Mouse (Mus musculus): ENCODE results near the gene Aldh5a1.

Aldh5a1 gene

GRCm38 (mm10) chr13:24936772-24937107, 721 bp downstream of the Aldh5a1 start:
- DNase-seq (ENCODE audit: low read depth, low spot score) = no peak

- no peak for DNase-seq (ENCODE audit: low read depth, low spot score)
Measured at GRCm38 (mm10) chr13:24933199-24933598, 4.3 kb downstream of the Aldh5a1 start.

DNA sequence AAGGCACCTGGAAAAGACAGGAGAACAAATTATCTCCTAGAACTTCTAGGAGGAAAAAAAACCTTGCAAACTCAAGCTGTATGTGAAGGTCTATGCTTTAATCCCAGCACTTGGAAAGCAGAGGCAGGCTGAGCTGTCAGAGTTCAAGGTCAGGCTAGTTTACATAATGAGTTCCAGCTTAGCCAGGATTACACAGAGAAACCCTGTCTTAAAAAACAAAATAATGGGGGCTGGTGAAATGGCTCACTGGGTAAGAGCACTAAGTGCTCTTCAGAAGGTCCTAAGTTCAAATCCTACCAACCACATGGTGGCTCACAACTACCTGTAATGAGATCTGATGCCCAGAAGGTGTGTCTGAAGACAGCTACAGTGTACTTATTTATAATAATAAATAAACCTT, 6.9 kb downstream of the Aldh5a1 start:
- no peak for DNase-seq (ENCODE audit: low read depth, low spot score)

DNA sequence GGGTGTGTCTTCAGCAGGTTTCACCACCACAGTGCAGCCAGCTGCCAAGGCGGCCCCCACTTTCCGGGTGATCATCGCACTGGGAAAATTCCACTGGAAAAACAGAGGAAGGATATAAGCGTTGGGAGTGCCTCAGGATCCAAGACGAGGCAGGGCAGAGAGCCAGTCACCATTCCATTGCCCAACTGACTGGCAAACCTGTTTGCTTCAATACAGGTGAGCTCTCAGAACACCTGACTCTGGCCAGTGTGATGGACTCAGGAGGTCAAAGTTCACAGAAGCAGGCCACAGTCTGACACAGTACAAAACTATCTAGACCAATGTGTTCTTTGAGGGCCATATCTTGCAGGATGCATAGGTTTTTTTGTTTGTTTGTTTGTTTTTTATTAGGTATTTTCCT, 13.5 kb downstream of the Aldh5a1 start:
- no peak for DNase-seq (ENCODE audit: low read depth, low spot score)

DNA sequence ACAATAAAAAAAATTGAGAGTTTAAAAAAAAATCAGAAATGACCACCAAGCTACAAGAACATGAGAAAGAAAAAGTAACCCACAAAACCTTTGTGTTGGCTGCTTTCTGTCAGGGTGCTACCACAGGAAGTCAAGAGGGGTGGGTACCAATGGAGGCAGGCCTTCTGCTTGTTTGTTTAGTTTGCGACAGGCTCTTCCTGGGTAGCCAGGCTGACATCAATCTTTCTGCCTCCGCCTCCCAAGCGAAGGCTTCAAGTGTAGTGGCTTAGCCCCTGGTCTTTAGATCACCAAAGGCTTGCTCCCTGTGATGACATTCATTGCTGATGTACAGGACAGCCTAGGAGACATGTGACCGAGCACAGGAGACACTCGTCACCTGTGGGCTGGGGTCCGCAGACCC, 16.2 kb downstream of the Aldh5a1 start:
- DNase-seq (ENCODE audit: low read depth, low spot score) = no peak

DNA sequence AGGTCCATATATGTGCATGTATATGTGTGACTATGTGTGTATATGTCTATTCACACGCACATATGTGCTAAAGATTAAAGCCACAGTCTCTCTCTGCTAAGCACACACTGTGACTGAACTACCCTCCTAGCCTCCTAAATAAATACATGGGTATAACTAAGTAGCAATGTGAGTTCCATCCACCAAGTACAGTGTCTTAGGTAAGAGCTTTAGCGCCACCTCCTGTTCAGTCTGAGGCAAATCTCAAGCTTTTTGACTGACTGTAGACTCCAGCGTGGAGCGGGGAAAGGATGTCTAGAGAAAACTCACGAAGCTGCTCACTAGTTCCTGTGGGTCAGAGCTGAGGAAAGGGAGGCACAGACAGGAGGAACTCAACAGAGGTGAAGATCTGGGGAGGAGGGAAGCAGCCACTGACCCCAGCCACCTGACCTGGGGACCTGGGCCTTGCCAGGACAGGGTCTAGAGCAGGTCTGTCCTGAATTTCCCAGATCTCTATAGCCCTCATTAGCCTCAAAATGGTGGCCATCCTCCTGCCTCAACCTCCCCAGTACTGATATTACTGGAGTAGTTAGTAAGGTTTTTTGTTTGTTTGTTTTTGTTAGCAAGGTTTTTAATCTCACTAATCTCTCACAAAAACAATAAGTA, 17.0 kb downstream of the Aldh5a1 start:
- peak; percentile 42 for DNase-seq (ENCODE audit: low read depth, low spot score)

DNA sequence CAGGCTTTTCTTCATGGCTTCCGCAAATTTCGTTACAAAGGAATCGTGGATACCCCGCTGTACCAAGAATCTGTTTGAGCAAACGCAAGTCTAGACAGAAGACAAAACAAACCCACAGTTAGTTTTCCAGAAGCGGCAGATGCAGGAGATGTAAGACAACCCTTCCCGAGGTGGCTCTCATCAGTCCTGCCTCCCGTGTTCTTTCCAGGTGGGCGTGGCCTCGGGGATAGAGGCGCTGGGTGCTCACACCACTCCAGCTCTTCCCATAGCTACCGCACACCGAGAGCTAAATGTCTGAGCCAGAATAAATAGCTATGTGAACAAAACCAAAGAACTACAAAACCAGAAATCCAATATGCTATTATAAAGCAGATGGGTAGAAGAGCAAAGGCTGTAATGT, 21.6 kb downstream of the Aldh5a1 start:
- DNase-seq (ENCODE audit: low read depth, low spot score) = no peak

DNA sequence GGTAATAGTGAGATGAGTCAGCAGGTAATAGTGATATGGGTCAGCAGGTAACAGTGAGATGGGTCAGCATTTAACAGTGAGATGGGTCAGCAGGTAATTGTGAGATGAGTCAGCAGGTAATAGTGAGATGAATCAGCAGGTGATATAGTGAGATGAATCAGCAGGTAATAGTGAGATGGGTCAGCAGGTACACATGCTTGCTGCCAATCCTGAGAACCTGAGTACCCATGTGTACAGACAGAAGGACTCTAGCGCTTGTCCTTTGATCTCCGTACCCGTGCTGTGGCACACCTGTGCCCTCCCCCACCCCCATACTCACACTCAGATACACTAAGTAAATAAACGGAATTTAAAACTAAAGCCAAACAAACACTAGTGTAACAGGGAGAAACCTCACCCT, 22.5 kb downstream of the Aldh5a1 start:
- no peak for DNase-seq (ENCODE audit: low read depth, low spot score)

- no peak for DNase-seq (ENCODE audit: low read depth, low spot score)
Measured at GRCm38 (mm10) chr13:24913576-24913975, 23.9 kb downstream of the Aldh5a1 start.

DNA sequence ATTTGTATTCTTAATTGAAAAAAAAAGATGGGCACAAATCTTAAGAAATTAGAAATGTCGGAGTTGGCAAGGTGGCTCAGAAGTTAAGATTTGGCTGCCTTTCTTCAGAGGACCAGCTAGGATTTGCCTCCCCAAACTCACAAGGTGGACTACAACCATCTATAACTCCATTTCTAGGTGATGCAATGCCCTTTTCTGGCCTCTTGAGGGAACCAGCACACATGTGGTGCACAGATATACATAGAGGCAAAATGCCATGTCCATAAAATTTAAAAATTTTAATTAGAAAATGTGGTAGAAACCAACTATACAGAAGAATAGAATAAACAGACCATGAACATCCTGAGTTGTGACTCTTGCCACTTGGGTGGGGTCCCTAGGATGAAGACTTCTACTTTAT, 28.3 kb downstream of the Aldh5a1 start:
- no peak for DNase-seq (ENCODE audit: low read depth, low spot score)

- no peak for DNase-seq (ENCODE audit: low read depth, low spot score)
Measured at GRCm38 (mm10) chr13:24906831-24907570, 30.5 kb downstream of the Aldh5a1 start.

DNA sequence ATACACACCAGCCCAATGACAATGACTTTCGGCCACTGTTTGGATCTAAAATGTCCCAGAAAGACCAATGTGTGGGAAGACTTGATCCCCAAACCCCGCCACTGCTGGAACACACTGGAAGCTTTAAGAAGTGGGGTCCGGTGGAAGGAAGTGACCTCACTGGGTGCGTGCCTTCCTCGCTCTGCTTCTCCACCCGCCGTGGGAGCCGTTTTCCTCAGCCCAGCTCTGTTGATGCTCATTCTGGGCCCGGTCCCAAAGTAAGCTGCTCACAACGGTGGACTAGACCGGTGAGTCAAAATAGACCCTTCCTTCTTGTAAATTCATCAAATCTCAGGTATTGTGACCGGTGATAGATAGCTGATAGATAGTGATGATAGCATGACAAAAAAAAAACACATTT, 32.0 kb downstream of the Aldh5a1 start:
- no peak for DNase-seq (ENCODE audit: low read depth, low spot score)

- DNase-seq (ENCODE audit: low read depth, low spot score) = no peak
Measured at GRCm38 (mm10) chr13:24903412-24903811, 34.0 kb downstream of the Aldh5a1 start.

DNA sequence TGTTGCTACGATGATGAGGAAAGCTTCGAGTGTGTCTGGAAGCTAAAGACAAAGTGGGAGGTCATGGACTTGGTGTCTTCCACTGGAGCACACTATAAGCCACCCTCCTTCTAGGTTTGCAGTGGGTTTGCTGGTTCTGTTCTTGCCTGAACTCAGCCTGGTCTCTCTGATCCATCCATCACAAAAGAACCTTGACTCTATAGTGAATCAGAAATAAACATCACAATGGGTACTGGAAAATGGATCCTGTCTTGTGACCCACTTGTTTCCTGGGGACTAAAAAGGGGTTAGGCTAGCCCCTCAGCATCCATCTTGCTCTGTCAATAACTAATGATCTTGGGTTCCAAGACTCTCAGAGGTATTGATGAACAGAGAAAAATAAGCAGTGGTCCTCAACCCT, 35.5 kb downstream of the Aldh5a1 start:
- DNase-seq (ENCODE audit: low read depth, low spot score) = no peak

DNA sequence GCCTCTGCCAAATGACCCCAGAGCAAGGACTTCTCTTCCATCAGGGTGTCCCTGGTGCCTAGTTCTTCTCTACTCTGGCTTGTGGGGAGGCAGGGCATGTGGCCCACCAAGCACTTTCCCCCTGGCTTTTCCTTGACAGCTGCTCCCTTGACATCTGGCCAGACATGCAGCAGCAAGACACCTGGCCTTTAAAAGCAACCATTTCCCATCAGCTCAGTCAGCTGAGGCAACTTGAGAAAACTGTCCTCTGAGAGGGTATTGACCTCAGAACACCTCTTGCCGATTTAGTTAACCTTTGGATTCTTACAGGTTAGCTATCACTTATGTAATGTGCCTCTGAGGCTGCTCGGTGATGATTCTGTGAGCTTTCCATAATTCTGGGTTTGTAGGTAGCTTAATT, 43.6 kb downstream of the Aldh5a1 start:
- no peak for DNase-seq (ENCODE audit: low read depth, low spot score)

DNA sequence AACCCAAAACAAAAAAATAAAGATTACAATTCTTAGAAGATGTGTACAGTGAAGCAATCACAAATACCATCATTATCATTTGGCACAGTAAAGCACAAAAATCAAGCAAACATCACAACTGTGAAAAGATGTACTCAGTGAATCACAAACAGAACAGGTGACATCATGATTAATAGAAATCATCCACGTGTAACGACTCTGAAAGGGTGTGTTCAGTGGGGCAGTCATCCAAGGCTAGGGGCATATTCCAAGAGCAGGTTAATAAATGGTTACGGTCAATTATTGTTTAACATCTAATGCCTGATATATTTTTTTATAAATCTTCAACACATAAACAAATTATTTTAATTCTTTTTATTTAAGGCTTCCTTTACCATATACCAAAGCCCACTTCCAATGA, 44.9 kb downstream of the Aldh5a1 start:
- DNase-seq (ENCODE audit: low read depth, low spot score) = no peak

- DNase-seq (ENCODE audit: low read depth, low spot score) = no peak
Measured at GRCm38 (mm10) chr13:24889554-24889953, 47.9 kb downstream of the Aldh5a1 start.

DNA sequence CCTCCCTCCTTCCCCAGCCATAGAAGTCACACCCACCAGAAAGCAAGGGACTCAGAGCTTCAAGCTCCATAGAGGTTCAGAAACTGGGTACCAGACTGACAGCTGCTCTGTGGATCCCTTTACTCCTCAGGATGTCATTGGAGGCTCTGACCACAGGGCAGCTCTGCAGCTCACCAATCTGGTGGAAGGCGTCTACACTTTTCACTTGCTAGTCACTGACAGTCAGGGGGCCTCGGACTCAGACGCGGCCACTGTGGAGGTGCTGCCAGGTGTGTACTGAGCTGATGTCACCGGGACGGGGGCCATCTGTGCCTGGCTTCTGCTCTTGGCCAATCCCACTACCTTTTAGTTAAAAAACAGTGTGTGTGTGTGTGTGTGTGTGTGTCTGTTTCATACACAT, 55.0 kb downstream of the Aldh5a1 start:
- DNase-seq (ENCODE audit: low read depth, low spot score) = no peak

- no peak for DNase-seq (ENCODE audit: low read depth, low spot score)
Measured at GRCm38 (mm10) chr13:24880704-24881103, 56.8 kb downstream of the Aldh5a1 start.

DNA sequence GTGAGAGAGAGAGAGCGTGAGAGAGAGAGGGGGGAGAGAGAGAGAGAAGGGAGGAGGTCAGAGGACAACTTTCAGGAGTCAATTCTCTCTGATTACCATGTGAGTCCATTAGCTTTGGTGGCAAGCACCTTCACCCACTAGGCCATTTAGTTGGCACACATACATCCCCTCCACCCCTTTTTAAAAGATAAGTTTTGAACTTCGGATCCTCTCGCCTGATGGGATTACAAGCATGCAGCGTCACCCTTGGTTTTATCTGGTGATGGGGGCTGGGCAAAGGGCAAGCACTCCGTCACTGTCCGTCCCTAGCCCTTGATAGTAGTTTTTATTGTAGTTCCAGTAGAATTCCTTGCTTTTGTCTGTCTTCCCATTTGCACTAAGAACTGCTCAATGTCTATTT, 57.3 kb downstream of the Aldh5a1 start:
- no peak for DNase-seq (ENCODE audit: low read depth, low spot score)

DNA sequence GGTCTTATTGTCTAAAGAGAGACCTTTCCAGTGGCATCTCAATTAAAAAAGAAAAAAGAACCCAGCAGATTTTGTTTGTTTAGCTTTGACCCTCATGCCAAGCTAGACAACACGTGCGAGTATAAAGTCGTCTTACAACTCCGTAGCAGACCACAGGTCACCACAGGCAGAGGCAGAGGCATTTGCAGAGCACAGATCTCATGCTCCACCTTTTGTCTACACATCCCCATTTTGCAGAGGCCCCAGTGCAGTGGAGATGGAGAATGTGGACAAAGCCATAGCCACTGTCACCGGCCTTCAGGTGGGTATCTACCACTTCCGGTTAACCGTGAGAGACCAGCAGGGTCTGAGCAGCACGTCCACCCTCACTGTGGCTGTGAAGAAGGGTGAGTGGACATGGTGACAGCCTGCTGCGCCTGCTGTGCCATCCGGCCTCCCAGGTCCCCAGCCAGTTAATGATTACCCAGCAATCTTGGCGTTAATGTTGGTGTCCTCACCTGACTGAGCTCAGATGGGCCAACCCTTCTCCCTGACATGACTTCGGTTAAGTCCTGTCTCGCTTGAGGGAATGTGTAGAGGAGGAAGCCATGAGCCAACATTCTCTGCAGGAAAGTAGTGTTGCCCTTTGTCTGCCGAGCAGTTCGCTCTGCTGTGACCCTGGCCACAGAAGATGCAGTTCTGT, 58.0 kb downstream of the Aldh5a1 start:
- DNase-seq (ENCODE audit: low read depth, low spot score) = no peak

GRCm38 (mm10) chr13:24868233-24868632, 69.2 kb downstream of the Aldh5a1 start:
- DNase-seq (ENCODE audit: low read depth, low spot score) = no peak

DNA sequence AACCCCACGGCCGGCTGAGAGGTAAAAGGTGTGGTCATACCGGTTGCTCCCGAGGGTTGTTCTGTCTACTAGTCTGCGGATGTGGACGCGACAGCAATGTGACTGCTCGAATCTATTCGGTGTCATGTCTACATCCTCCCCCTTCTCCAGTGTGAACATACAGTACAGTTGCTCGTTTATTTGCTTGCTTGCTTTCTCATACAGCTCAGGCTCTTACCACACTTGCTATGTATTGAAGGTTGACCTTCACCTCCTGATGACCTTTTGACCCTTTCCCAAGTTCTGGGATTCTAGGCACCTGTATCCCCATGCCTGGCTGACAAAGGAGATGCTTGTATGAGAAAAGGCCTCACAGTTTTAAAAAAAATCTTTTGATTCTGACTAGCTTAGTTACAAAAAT, 69.7 kb downstream of the Aldh5a1 start:
- DNase-seq (ENCODE audit: low read depth, low spot score) = no peak
